Mouse (Mus musculus) hindbrain, embryonic 15.5 days (tissue): ENCODE measurements around the gene Gm37240. TPM values are rescaled to one million over a fixed set of nuclear protein-coding genes. Genes with fewer than 3 reads are reported as not detected.

Experiments
- ATAC-seq: fragments of 200-750 bp; cut with Nextera tagmentation; 2 replicates; pipeline ENCODE4 v1.8.0; 2017; ENCODE audit warnings: low read depth, moderate number of reproducible peaks, moderate TSS enrichment; ENCODE audit not compliant: low FRiP score
- H3K27ac ChIP-seq: fragments of 300-500 bp; sonication (generic); replicated peaks from 2 replicates; pipeline ENCODE4 v1.5.1; 2015; ENCODE audit warnings: mild to moderate bottlenecking, inconsistent platforms
- H3K27me3 ChIP-seq: fragments of 300-500 bp; sonication (generic); 2 replicates; pipeline ENCODE4 v1.6.1; 2015; ENCODE audit warnings: control low read depth, inconsistent platforms
- H3K36me3 ChIP-seq: fragments of 300-500 bp; sonication (generic); 2 replicates; pipeline ENCODE4 v1.6.1; 2015; ENCODE audit warnings: control low read depth, inconsistent platforms
- H3K4me1 ChIP-seq: fragments of 300-500 bp; sonication (generic); replicated peaks from 2 replicates; pipeline ENCODE4 v1.6.1; 2015; ENCODE audit warnings: control low read depth, inconsistent platforms
- H3K4me2 ChIP-seq: fragments of 300-500 bp; sonication (generic); 2 replicates; pipeline ENCODE4 v1.6.1; 2015; ENCODE audit warnings: moderate library complexity, mild to moderate bottlenecking, inconsistent platforms
- H3K4me3 ChIP-seq: fragments of 300-500 bp; sonication (generic); 2 replicates; pipeline ENCODE4 v1.5.1; 2015; ENCODE audit warnings: mild to moderate bottlenecking, inconsistent platforms
- H3K9ac ChIP-seq: fragments of 300-500 bp; sonication (generic); 2 replicates; pipeline ENCODE4 v1.6.1; 2015; ENCODE audit warnings: inconsistent platforms
- H3K9me3 ChIP-seq: fragments of 300-500 bp; sonication (generic); 2 replicates; pipeline ENCODE4 v1.6.1; 2016; ENCODE audit warnings: control low read depth, inconsistent platforms
- WGBS: fragments of 180-500 bp; shearing (Covaris S2); methylation state at CpG from one replicate; pipeline ENCODE4 v1.1.7; 2015; 5-methylcytosine and 5-hydroxymethylcytosine counted together
- polyA plus RNA-seq: library from polyadenylated mRNA; unstranded; fragments of >200 nt; fragmentation: Nextera tagmentation; extraction: Ambion mirVana; gene quantifications from 2 replicates; pipeline ENCODE4 v1.2.1, GENCODE M21; 2015

Gm37240 gene
- polyA plus RNA-seq, 1 experiment from 2014 or later, result 0.87 TPM

GRCm38 (mm10) chr3:85663826-85664225, 223.5 kb downstream of the Gm37240 start:
- no peak overlapping the region for H3K4me2 ChIP-seq
- no peaks in the 10 kb centered on the region for H3K4me1 ChIP-seq
- no peak for ATAC-seq
- H3K9me3 ChIP-seq, result no peaks in the 10 kb centered on the region
- no peaks in the 10 kb centered on the region for H3K36me3 ChIP-seq
- WGBS, result 70% methylated on average over 5 of the region's 5 CpGs
- H3K27me3 ChIP-seq, result no peaks in the 10 kb centered on the region
- no peak overlapping the region for H3K9ac ChIP-seq
- H3K27ac ChIP-seq, result no peak overlapping the region
- no peak overlapping the region for H3K4me3 ChIP-seq

DNA sequence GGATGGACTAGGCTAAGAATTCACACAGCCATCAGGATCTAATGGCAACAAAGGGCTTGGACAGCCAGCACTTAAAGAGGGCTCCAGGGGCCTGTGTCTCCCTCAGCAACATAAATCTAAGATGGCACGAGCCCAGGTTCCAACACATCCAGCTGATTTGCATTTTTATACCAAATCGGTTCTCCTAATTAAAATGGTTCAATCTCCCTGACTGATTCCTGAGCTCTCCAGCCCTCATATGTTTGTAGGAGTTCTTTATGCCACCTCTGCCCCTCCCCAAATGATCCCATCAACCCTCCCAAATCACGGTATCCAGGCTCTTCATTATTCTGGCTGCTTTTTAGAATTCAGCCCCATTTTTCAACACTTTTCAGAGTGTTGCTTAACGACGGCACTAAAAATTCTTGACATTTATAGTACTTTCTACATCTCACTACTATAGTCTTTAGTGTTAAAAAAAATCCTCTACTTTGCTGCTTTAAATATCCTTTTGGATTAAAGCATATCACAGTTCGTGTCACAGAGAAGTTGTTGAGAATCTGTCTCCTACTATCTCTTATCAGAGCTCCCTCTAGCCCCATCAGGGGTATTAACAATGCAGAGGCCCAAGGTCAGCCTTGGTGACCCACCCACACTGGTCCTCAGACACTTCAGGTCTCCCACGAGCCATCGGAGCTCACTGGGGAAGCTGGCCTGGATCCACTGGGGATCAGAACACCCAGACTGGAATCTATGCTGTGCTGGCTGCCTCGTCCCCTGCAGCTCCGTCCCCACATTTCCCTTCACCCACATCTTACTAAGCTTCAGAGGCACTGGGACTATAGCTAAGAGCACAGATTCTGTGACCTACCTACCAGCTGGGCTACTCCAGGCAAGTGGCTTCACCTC, 225.1 kb downstream of the Gm37240 start:
- Histone ChIP-seq H3K36me3 (no peaks in the 10 kb centered on the region), H3K27ac (no peak overlapping the region), H3K9me3 (no peaks in the 10 kb centered on the region), H3K4me3 (no peak overlapping the region), H3K4me1 (no peaks in the 10 kb centered on the region), H3K9ac (no peak overlapping the region), H3K4me2 (no peak overlapping the region), H3K27me3 (no peaks in the 10 kb centered on the region)
- ATAC-seq, result no peak
- WGBS, result 64% methylated on average over 10 of the region's 10 CpGs

- H3K4me3 ChIP-seq, result no peak overlapping the region
- H3K9ac ChIP-seq, result no peak overlapping the region
- no peak overlapping the region for H3K27ac ChIP-seq
- no peaks in the 10 kb centered on the region for H3K36me3 ChIP-seq
- no peak overlapping the region for H3K4me2 ChIP-seq
- no peaks in the 10 kb centered on the region for H3K4me1 ChIP-seq
- no peaks in the 10 kb centered on the region for H3K9me3 ChIP-seq
- WGBS, result 84% methylated on average over 7 of the region's 7 CpGs
- no peaks in the 10 kb centered on the region for H3K27me3 ChIP-seq
- no peak for ATAC-seq
Measured at GRCm38 (mm10) chr3:85659681-85660080, 227.6 kb downstream of the Gm37240 start.

- Histone ChIP-seq H3K9ac (no peak overlapping the region), H3K4me3 (no peak overlapping the region), H3K4me1 (0 out of 2 replicates have a peak, but pooled peaks cover 4% of the 10 kb centered on the region), H3K4me2 (no peak overlapping the region), H3K27me3 (no peaks in the 10 kb centered on the region), H3K9me3 (no peaks in the 10 kb centered on the region), H3K36me3 (no peaks in the 10 kb centered on the region), H3K27ac (no peak overlapping the region)
- WGBS, result 93% methylated on average over 3 of the region's 3 CpGs
- ATAC-seq, result no peak
Measured at GRCm38 (mm10) chr3:85655538-85655937, 231.8 kb downstream of the Gm37240 start.

GRCm38 (mm10) chr3:85652727-85653665, 234.3 kb downstream of the Gm37240 start:
- H3K9ac ChIP-seq, result no peak overlapping the region
- WGBS, result 60% methylated on average over 4 of the region's 4 CpGs

DNA sequence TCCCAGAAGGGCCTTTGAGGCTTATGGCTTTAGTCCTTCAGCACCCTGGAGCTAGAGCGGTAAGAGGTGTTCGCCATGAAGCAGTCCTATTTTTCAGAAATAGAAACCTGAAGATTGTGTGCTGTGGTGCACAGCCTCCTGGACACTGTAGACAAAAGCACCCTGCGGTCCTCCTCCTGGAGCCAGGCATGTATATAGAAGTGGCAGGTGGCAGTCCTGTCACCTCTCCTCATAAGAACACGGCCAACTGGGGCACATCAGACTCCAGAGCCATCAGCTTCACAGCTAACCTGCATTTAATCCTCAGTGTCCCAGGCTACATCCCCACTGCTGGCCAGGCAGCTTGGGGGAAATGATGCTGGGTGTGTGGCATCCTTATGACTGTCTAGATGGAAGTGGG, 238.1 kb downstream of the Gm37240 start:
- WGBS, result 93% methylated on average over 4 of the region's 4 CpGs
- Histone ChIP-seq H3K4me3 (no peak overlapping the region), H3K27me3 (no peaks in the 10 kb centered on the region), H3K9me3 (no peaks in the 10 kb centered on the region), H3K36me3 (no peaks in the 10 kb centered on the region), H3K27ac (no peak overlapping the region), H3K9ac (no peak overlapping the region), H3K4me2 (no peak overlapping the region), H3K4me1 (0 out of 2 replicates have a peak, but pooled peaks cover 4% of the 10 kb centered on the region)
- ATAC-seq, result no peak

More at GRCm38 (mm10) chr3:85652727-85653665, 234.3 kb downstream of the Gm37240 start:
- Histone ChIP-seq H3K4me3 (no peak overlapping the region), H3K4me1 (0 out of 2 replicates have a peak, but pooled peaks cover 4% of the 10 kb centered on the region), H3K27me3 (no peaks in the 10 kb centered on the region), H3K4me2 (no peak overlapping the region), H3K9me3 (no peaks in the 10 kb centered on the region), H3K36me3 (no peaks in the 10 kb centered on the region), H3K27ac (no peak overlapping the region)
- ATAC-seq, result no peak

DNA sequence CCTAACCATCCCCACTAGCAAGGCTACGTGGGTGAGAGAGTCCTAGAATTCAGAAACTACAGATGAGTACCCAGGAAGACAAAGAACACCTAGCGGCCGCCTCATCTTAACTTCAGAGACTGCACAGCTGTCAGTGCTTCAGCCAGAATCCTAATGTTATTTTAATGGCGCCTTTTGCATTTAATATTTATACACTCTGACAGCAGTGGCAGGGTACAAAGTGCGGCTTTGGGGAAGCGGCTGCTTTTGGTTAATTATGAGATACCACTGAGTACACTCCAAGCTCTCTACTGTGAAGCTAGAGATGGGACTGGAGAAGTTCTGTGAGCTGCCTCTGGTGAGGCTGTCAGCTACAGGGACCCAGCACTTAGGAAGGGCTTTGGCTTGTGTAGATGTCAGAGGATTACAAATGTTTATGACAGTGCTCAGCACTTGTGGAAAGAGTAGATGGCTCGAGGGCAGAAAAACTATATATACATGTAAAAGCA, 241.8 kb downstream of the Gm37240 start:
- no peaks in the 10 kb centered on the region for H3K9me3 ChIP-seq
- no peaks in the 10 kb centered on the region for H3K4me1 ChIP-seq
- H3K27me3 ChIP-seq, result no peaks in the 10 kb centered on the region
- H3K27ac ChIP-seq, result no peak overlapping the region
- no peaks in the 10 kb centered on the region for H3K36me3 ChIP-seq
- no peak overlapping the region for H3K4me3 ChIP-seq
- ATAC-seq, result no peak
- H3K4me2 ChIP-seq, result no peak overlapping the region
- WGBS, result 81% methylated on average over 7 of the region's 7 CpGs
- no peak overlapping the region for H3K9ac ChIP-seq

- H3K9ac ChIP-seq, result no peak overlapping the region
- 91% methylated on average over 3 of the region's 3 CpGs for WGBS
- no peaks in the 10 kb centered on the region for H3K36me3 ChIP-seq
- no peaks in the 10 kb centered on the region for H3K9me3 ChIP-seq
- H3K27ac ChIP-seq, result no peak overlapping the region
- H3K4me2 ChIP-seq, result no peak overlapping the region
- ATAC-seq, result no peak
- no peak overlapping the region for H3K4me3 ChIP-seq
- no peaks in the 10 kb centered on the region for H3K4me1 ChIP-seq
- no peaks in the 10 kb centered on the region for H3K27me3 ChIP-seq
Measured at GRCm38 (mm10) chr3:85644814-85645213, 242.5 kb downstream of the Gm37240 start.

DNA sequence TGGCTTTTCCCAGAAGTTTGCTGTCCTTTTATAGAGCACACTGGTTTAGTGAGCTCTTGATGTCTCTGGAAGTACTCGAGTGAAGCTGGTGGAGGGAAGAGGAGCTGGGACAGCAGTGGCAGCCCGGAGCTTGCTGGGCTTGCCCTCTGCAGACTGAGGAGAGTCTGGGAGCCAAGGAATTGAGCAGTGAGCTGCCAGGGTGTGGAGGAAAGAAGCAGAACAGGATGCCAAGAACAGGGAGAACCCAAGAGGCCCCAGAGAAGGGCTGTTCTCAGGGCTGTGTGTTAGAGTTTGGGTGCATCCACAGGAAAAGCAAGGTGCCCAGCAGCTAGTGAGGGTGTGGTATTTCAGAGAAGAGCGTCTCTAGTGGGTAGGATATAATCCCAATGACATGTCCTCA, 245.6 kb downstream of the Gm37240 start:
- WGBS, result 90% methylated on average over 3 of the region's 3 CpGs
- Histone ChIP-seq H3K4me2 (no peak overlapping the region), H3K27ac (no peak overlapping the region), H3K4me3 (no peak overlapping the region), H3K9me3 (no peaks in the 10 kb centered on the region), H3K9ac (no peak overlapping the region), H3K27me3 (no peaks in the 10 kb centered on the region), H3K36me3 (no peaks in the 10 kb centered on the region), H3K4me1 (no peaks in the 10 kb centered on the region)
- ATAC-seq, result no peak

GRCm38 (mm10) chr3:85636716-85637447, 250.4 kb downstream of the Gm37240 start:
- Histone ChIP-seq H3K4me1 (no peaks in the 10 kb centered on the region), H3K36me3 (no peaks in the 10 kb centered on the region), H3K9me3 (no peaks in the 10 kb centered on the region), H3K9ac (no peak overlapping the region), H3K27me3 (no peaks in the 10 kb centered on the region), H3K4me3 (no peak overlapping the region), H3K27ac (no peak overlapping the region), H3K4me2 (no peak overlapping the region)
- WGBS, result 91% methylated on average over 5 of the region's 5 CpGs
- ATAC-seq, result no peak

GRCm38 (mm10) chr3:85635591-85635990, 251.7 kb downstream of the Gm37240 start:
- H3K9ac ChIP-seq, result no peak overlapping the region
- no peaks in the 10 kb centered on the region for H3K27me3 ChIP-seq
- 97% methylated on average over 2 of the region's 2 CpGs for WGBS
- H3K9me3 ChIP-seq, result no peaks in the 10 kb centered on the region
- ATAC-seq, result no peak
- no peak overlapping the region for H3K4me3 ChIP-seq
- H3K4me2 ChIP-seq, result no peak overlapping the region
- no peak overlapping the region for H3K27ac ChIP-seq
- H3K36me3 ChIP-seq, result no peaks in the 10 kb centered on the region
- no peaks in the 10 kb centered on the region for H3K4me1 ChIP-seq
